Mouse (Mus musculus) thymus, adult 2 months (tissue): ENCODE measurements around the gene Slc1a2.

Experiments used
- CTCF ChIP-seq: fragments of 200-500 bp; IDR thresholded peaks from 2 replicates; pipeline ENCODE4 v1.5.1; 2012; ENCODE audit warnings: mild to moderate bottlenecking, control low read depth, low read length, moderate library complexity, borderline replicate concordance; ENCODE audit not compliant: control insufficient read depth, poor library complexity, insufficient read depth; ENCODE audit errors: extremely low read depth
- POLR2A ChIP-seq: fragments of 200-500 bp; IDR thresholded peaks from 2 replicates; pipeline ENCODE4 v1.6.1; 2012; ENCODE audit warnings: mild to moderate bottlenecking, low read length, control low read depth, moderate library complexity; ENCODE audit not compliant: control insufficient read depth, poor library complexity, insufficient read depth; ENCODE audit errors: extremely low read depth

DNA sequence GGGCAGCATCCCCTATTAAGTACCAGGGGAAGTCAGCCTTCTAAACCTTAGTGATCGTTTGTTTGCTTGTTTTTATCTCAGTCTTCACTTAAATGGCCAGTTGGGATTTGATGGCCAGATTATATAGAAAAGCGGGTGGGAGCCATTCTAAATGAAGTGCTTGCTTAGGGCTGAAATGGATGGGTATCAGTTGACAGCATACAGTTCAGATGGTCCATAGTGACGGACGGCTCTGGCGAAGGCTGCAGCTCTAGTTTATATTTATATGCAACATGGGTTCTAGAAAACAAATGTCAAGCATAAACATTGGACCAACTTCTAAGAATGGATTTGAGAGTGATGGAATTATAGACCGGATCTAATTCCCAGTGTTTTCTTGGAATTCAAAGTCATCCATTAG, 9.5 kb downstream of the Slc1a2 start:
- TF ChIP-seq POLR2A: no peak
- TF ChIP-seq CTCF: no peak
